Mouse (Mus musculus) MEL (cell line): Measurements from ENCODE around the gene Fcer1g.

Experiments used
- CTCF ChIP-seq, 3 experiments: IDR thresholded peaks in 2 of 3; conservative IDR thresholded peaks in 1 of 3; 2 replicates each; pipeline ENCODE4 v1.5.1; 2011 to 2012; ENCODE audit warnings: low read length in 3 of 3, low read depth in 2 of 3, mild to moderate bottlenecking in 2 of 3, improper control_type of control experiment in 1 of 3, inconsistent platforms in 1 of 3, mixed read lengths in 1 of 3, moderate library complexity in 1 of 3; ENCODE audit not compliant: control insufficient read depth in 1 of 3, insufficient read depth in 1 of 3, poor library complexity in 1 of 3, severe bottlenecking in 1 of 3
- EP300 ChIP-seq, 2 experiments: IDR thresholded peaks; 2 replicates each; pipeline ENCODE4 v1.6.1; 2011; ENCODE audit warnings: improper control_type of control experiment in 2 of 2, low read length in 2 of 2, low read depth in 1 of 2, mild to moderate bottlenecking in 1 of 2
- MAZ ChIP-seq: IDR thresholded peaks from 2 replicates; pipeline ENCODE4 v1.6.1; 2012; ENCODE audit warnings: low read depth, mild to moderate bottlenecking, inconsistent platforms, low read length, improper control_type of control experiment
- POLR2AphosphoS2 ChIP-seq: IDR thresholded peaks from 2 replicates; pipeline ENCODE4 v1.6.1; 2011; ENCODE audit warnings: low read length, improper control_type of control experiment
- TBP ChIP-seq: IDR thresholded peaks from 2 replicates; pipeline ENCODE4 v1.8.0; 2011; ENCODE audit warnings: low read depth, low read length, improper control_type of control experiment
- UBTF ChIP-seq: IDR thresholded peaks from 2 replicates; pipeline ENCODE4 v1.6.1; 2012; ENCODE audit warnings: low read depth, mild to moderate bottlenecking, inconsistent platforms, low read length, improper control_type of control experiment, moderate library complexity, borderline replicate concordance; ENCODE audit not compliant: insufficient read depth
- ZKSCAN1 ChIP-seq: IDR thresholded peaks from 2 replicates; pipeline ENCODE4 v1.6.1; 2012; ENCODE audit warnings: low read depth, mild to moderate bottlenecking, inconsistent platforms, low read length, improper control_type of control experiment, moderate library complexity
- ZMIZ1 ChIP-seq: IDR thresholded peaks from 2 replicates; pipeline ENCODE4 v1.6.1; 2012; ENCODE audit warnings: low read depth, mild to moderate bottlenecking, inconsistent platforms, low read length, improper control_type of control experiment, moderate library complexity
- ZNF384 ChIP-seq: IDR thresholded peaks from 2 replicates; pipeline ENCODE4 v1.6.1; 2012; ENCODE audit warnings: low read depth, mild to moderate bottlenecking, inconsistent platforms, low read length, improper control_type of control experiment

DNA sequence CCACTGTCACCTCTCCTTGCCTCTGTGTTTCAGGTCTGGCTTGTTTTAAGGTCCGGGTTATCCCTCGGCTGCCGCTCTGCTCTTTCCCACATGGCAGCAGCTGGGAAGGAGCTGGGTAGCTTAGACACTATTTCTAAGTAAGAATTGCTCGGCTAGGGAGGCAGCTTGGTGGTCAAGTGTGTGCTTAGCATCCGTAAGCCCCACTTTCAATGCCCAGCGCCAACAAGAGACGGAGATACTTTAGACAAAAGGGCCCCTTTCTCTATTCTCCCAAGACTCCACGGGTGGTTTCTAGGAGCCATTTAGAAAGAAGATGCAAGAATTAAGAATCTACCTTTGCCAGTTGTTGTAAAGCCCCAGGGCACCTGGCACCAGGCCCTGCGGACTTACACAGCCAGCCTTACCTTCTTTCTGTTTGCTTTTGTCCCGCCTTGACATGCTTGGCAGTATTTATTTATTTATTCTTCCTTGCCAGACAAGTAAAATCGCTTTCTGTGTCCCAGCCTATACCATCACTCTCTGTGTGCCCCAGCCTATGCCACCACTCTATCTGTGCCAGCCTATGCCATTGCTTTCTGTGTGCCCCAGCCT, 41.1 kb upstream of the Fcer1g start:
- TF ChIP-seq ZKSCAN1: no peak
- TF ChIP-seq ZNF384: no peak
- TF ChIP-seq TBP: no peak
- TF ChIP-seq UBTF: no peak
- TF ChIP-seq CTCF (IDR thresholded peaks at IDR 0.05 in 2 of 3, conservative IDR thresholded peaks at IDR 0.05 in 1 of 3; ENCODE audit: control insufficient read depth in 1 of 3, insufficient read depth in 1 of 3, low read depth in 2 of 3, low read length in 3 of 3, poor library complexity in 1 of 3, severe bottlenecking in 1 of 3): no peak
- no peak for TF ChIP-seq POLR2AphosphoS2
- TF ChIP-seq EP300 (IDR thresholded peaks at IDR 0.05; ENCODE audit: low read depth in 1 of 2, low read length in 2 of 2): no peak
- TF ChIP-seq MAZ: no peak
- TF ChIP-seq ZMIZ1: no peak
